Mouse (Mus musculus) c-Kit-positive CD71-positive TER-119-positive erythroid progenitor cells, embryonic 14.5 days (primary cell): ENCODE results near the gene Dnah7a.
A peak's percentile ranks its signal among the peaks of the same experiment; 100 is the strongest.
"Not testable (repeated sequence)": the region's sequence is repeated elsewhere in the genome, so short reads cannot be mapped to it uniquely, and the experiment has no call there.

Experiments
- DNase-seq: peaks from one replicate; pipeline ENCODE4 v3.0.0-alpha.2; 2013; ENCODE audit warnings: low spot score

Gene Dnah7a

DNA sequence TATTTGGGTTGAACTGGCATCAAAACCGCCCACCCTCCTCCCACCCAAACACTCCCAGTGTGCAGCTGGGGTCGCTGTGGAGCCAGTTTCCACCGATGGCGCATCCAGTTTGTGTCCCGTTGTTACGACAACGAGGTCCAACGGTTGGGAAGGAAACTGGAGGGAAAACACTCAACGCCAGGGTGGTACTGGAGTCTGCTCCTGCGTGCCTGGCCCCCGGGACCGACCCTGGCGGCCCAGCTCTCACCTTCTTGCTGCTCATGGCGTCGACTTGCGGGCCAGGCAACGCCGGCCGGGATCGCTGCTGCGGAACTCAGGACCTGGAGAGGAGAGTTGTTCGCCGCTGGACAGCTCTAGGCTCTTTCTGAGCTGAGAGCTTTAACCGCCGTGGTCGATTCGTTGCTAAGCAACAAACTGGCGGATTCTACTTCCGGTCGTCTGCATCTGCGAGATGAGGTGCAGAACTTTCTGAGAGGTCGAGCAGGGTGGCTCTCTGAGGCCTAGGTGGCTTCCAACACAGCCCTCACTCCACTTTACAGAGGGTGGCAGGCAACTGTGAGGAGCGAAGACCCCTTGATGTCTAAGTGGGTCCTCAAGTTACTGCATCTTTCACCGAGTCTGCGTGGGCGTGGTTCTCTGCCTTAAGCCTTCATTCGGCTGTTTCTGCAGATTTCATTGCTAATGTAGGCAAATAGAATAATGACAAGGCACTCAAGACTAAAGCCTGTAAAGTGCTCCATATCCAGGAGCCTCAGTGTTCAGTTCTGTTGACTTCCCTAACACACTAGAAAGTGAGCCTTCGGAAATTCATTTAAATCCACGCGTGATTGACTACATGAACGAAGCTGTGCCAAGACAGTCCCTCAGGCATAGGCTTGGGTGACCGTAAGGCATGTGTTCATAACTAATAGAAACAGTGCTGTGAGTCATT lies at the start of gene Dnah7a:
Dnah7a (minus strand) TSS at position 354 of the 931 bp plus-strand sequence.
- DNase-seq = no peak

DNA sequence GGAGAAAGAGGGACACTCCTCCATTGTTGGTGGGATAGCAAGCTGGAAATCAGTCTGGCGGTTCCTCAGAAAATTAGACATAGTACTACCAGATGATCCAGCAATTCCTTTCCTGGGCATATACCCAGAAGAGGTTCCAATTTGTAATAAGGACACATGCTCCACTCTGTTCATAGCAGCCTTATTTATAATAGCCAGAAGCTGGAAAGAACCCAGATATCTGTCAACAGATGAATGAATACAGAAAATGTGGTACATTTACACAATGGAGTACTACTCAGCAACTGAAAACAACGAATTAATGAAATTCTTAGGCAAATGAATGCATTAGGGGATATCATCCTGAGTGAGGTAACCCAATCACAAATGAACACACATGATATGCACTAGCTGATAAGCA lies 46.9 kb upstream of the Dnah7a start:
- not testable (repeated sequence) for DNase-seq

DNA sequence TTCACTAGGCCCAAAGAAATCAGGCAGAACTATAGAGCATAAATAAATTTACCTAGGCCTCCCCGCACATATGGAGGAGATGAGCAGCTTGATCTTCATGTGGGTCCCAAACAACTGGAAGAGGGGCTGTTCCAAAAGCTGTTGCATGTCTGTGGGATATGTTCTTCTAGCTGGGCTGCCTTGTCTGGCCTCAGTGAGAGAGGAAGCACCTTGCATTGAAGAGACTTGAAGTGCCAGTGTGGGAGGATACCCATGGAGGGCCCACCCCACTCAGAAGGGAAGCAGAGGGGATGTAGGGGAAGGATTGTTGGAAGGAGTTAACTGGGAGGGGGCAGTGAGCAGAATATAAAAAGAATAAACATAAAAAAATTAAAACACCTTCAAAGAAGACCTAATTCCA lies 44.6 kb upstream of the Dnah7a start:
- DNase-seq = no peak

DNA sequence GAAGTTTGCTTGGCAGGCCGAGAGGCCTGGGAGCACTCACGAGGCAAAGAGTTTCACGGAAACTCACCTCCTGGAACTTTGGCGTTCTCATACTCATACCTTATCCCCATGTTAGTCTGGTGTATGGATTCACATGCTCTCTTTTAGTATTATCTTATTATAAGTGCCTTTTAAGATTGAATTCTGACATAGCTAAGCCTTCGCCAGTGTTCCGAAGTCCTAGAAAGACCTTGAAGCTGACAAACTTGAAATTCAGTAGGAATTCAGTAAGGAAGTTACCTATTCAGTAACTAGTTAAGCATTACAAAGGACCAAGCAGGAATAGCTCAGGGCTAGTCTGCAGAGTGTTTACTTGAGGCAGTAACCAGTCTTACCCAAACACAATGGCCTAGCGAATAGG lies 44.1 kb upstream of the Dnah7a start:
- not testable (repeated sequence) for DNase-seq

DNA sequence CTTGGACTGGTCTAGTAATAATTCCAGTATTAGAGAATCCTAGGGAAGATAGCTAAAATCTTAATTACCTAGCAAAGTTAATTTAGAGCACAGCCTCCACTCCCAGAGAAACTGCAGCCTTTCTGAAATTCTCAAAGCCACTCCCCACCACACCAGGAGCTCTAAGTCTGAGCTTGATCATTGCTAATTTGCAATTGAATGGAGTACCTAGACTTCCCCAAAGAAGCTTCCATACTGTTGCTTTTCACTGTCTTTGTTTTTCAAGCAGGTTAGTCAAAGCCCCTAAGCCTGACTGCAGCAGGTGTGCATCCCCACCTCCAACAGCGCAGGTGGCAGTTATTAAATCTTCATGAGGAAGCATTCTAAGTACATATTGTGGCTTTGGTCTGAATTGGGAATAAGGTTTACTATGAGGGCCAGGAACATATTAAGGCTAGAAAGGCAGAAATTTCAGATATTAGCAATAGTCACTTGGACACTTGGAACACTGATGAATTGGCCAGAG lies 43.3 kb upstream of the Dnah7a start:
- DNase-seq = not testable (repeated sequence)

DNA sequence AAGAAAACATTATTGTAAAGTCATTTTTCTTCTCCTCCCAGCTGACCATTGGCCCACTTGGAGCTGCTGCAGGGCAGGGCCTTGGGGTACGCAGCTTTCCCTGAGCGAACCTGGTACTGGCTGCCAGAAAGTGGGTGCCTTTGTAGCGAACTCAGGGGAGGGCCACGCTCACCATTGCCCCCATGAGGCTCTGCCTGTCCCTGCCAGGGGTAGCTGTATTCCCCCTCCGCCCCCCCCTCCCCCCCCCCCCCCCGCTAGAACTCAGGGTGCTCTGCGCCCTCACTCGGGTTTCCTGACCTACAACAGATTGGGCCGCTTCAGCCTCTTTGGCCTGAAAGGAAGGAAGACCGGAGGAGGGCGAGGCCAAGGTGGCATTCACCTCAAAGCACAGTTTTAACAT lies 42.0 kb upstream of the Dnah7a start:
- no peak for DNase-seq

DNA sequence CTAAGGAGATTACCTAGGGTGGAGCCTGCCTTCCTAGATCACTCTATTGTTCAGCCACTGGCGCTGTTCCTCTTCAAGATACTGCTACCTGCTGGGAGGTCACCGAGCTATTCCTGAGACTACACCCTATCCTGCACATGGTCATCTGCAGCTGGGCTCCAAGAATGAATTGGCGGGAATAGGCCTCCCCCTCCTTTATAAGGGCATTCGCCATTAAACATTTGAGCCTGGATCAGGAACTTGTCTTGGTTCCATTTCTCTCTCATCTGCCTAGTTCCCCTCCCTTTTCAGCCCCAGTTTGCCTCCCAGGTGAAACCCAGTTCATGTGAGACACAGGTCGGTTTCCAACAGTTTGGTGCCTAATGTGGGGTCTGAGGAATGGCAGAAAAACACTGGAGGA lies 39.4 kb upstream of the Dnah7a start:
- DNase-seq = no peak

DNA sequence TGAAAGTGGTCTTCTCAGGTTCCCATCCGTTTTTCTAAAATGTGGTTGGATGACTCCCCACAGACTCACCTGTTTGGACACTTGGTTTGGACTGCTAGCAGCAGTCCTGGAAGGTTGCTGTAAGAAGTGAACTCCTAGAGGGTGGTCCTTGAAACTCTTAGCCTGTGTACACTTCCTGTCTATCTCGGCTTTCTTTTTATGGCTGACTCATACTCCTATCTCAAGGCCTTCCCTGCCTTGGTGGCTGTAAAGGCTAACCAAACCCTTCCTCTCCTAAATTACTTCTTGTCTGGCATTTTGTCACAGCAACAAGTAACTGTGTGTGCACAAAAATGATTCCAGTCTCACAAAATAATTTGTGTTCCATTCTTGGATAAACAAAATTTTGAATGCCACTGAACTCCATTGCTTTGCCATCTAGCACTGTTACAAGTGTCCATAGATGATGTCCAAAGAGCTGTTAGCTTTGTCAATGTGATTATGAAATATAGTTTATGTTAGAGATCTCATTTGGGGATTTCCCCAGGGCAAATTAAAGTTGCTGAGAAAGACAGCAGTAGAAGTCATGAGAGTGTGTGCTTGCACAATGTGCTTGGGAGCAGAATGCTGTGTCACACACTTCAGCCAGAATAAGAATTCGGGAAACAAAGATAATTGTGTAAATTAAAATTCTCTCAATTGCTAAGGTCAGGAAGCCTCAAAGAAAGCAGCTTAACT lies 35.3 kb upstream of the Dnah7a start:
- no peak for DNase-seq

DNA sequence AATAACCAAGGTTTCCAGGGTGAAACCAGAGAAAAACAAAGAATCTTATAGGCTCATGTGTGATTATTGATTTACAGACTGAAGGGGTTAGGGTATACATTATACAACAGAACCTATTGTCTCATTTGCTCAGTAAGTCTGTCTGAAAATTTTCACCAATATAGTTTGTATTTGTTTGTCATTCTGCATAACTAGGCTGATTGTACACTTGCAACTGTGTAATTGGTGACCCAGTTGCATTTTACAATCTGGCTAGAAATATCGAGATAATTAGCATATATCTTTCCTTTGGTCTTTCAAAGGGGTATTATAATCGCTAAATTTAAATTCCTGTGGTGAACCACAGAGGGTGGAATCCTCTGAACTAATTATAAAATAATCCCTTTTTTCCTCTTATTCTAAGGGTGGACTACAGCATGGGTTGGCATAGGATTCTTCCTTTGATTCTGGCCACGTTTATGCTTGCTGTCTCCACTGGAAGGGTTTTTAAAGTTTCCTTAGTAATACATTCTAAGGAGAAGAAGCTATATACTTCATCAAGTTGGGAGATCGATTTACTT lies 34.3 kb upstream of the Dnah7a start:
- DNase-seq = no peak

DNA sequence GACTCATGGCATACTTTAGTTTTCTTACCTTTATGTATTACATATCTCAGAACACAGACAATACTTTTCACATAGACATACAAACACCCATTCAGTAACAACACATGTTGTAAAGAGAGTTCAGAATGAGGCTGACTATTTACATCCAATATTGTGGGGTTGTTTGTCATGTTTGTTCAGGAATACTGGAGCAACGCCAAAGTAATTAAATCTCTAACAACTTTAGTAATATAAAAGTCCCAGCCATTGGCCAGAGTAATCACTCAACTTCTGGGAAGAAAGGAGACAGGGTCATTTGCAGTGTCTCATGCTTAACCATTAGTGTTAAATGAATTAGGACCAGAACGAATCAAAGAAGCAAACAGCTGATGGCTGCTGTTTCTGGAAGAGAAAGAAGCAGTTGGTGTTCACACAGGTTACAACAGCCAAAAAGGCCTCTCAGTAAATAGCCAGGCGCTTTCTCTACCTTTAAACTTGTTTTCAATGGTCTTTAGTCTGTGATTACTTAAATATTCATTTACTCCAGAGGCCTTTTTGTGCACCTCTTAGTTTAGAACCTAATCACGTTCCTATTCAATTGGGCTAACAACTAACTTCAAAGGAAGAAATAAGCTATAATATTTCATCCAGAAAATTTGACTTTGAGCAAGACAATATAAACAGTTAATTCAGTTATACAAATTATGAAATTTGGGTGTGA lies 33.6 kb upstream of the Dnah7a start:
- not testable (repeated sequence) for DNase-seq

DNA sequence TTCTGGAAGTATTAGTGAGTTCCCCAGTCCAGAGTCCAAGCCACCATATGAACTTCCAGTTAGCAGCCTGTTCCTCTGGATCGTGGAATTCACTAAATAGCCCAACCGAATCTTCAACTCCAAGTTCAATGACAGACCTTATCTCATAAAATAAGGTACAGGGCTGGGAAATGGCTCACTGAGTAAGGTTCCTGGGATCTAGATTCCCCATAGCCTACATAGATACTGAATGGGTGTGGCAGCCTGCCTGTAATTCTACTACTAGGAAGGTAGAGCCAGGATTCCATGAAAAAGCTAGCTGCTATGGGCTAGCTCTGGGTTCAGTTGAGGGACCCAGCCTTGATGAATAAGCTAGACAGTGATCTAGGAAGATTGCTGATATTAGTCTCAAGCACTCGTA lies 30.0 kb upstream of the Dnah7a start:
- no peak for DNase-seq

DNA sequence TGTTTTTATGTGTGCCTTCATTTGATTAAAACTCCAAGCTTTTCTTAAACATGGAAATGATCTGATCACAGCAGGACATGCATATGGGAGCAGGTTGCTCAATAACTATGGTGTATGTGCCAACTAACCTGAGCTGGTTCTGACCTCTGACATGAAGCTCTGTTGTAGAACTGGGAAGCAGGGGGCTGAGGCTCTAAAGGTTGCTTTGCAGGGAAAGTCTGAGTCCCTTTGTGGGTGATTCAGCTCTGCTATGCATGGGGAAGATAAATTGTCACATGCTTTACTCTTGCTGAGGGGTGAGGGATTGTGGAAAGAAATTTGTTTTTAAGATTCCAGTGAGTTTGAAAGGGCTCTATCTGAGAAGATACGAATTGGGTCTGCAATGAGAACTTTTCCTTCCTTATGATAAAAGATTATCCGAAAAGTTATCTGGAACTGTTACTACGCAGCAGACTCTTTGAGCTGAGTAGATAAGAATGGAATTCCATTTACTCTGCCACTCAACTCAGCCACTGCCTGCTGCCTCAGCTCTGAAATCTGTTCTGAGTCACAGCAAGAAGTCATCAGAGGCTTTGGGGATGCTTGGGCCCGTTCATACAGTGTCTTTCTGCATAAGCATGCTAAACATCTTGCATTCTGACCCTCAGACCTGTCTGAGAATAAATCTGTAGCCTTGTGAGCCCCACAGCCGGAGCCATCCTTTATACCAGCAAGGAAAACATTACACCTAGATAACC lies 22.1 kb upstream of the Dnah7a start:
- DNase-seq = no peak

DNA sequence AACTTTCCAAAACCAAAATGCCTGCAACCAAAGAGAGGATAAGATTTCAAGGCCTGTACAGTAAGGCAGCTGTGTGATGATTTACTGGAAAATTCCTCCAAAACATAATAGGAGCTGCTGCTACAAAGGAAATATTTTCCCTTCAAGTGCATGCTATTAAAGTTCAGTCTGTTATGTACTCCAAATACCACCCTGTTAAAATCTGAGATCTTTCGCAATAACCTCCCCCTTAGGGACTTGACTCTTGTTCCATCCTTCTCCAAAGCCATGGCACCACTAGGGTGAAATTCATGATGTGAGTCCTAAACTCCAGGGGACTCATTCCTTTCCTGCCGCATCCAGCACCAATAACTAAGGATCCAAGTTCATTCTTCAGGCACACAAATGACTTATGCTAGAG lies 20.3 kb upstream of the Dnah7a start:
- no peak for DNase-seq

DNA sequence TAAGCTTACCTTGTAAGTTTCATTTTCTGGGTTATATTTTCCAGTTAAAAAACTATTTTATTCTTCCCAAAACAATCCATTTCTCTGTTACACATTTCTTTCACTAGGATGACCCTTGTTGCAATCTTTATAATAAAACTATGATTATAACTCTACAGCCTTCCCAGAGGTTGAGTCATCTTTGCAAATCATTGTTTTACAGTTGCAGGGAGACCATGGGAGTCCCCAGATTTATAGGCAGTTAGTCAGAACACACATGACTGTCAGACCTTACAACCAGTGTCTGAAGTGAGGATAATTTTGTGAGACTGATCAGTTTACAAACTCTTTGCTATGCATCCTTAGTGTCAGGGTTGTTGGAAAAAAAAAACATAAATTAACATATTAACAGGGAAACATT lies 14.8 kb upstream of the Dnah7a start:
- no peak for DNase-seq

DNA sequence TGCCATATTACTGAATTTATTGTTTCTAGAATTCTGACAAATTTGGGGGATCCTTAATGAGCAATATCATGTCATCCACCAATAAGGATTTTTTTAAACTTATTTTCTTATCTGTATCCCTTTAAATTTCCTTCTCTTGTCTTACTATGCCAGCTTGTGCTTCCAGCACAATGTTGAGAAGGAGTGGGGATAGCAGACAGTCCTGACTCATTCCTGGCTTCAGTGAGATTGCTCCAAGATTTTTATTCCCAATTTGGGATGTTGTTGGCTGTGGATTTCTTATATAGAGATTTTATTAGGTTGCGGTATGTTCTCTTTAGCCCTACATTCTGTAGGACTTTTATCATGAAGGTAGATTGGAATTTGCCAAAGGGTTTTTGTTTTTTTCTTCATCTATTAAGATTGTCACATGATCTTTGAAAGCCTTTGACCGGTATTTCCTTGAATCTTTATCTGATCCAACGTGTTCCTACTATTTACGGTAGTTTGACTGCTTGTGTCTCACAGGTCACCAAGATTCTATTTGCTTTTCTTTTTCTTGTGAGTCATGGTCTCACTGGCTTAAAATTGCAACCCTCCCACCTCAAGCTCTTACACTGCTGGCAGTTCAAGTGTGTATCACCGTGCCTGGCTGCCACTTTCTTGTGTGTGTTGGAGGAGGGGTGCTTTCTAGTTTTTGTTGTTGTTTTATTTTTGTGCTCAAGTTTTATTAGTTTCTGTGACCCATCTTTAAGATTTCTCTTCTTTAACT lies 14.2 kb upstream of the Dnah7a start:
- DNase-seq = no peak

DNA sequence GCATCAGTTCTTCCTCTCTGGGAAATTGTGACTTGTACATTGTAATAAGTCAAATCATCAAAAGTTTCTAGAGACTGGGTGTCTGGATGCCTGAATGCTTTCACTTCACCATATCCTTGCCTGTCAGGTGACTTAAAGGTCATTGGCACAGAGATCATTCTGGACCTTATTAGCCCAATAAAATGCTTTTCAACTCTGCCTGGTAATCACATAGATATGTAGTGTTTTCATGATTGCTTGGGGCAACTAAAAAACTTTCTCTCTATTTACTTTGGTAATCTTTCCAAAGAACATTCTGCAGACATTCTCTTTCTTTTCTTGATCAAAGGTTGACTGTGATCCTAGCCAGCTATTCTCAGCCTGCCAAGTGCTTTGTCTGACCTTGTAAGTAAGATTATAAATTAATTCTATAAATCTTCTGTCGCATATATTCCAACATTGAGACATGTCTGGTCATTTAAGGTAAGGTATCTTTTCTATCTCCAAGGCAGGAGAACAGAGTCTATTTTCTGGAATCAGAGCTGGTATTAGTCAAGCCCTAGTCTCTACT lies 9.5 kb upstream of the Dnah7a start:
- DNase-seq = no peak

DNA sequence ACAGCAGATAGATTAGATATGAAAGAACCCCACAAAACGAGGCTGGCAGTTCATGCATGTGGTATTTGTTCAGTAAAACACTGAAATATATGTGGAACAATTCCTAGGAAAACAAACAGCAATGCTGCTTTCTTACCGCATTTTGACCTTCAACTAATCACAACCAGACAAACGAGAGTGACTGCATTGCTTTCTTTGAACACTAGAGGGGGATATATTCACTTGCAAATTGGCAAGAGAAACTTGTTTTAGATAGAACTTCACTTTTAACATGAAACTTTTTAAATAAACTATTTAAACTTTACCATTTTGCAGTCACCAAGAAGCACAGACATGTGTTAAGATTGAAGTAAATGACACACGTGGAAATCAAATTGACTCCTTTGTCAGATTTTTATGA lies 8.9 kb upstream of the Dnah7a start:
- peak; percentile 40 for DNase-seq

DNA sequence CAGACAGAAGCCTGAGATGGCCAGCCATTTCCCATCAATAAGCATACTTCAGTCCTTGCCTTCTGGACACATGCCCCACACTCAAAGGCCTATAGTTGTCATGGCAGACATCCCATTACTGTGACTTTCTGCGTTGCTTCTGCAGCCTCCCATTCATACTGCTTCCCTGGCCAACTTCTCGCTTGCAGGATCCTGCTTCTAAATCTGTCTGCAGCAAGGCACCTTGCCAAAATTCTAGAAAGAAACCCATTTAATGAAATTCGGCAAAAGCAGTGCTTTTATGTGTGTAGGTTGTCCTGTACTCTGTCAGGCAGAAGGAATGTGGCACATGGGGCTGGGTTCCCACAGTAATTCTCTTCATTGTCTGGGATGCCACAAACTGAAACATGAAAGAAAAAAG lies 6.8 kb upstream of the Dnah7a start:
- DNase-seq = not testable (repeated sequence)

DNA sequence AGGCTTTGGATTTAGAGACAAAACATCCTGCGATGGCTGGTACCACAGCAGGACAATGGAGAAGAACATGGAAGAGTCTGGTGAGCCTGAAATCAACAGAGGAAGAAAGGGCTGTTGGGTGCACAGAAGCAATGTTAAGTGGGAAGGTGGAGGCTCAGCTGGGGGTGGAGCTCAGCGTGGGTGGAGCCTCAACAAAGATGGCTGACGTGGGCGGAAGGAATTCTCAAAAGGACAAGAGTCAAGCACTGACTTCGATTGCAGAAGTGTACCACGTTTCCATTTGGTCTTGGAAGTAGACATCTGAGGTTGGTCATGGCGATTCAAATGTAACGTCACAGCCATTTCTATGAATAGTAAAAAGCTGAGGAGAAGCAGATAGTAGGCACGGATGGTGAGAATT lies 4.5 kb upstream of the Dnah7a start:
- DNase-seq = no peak

DNA sequence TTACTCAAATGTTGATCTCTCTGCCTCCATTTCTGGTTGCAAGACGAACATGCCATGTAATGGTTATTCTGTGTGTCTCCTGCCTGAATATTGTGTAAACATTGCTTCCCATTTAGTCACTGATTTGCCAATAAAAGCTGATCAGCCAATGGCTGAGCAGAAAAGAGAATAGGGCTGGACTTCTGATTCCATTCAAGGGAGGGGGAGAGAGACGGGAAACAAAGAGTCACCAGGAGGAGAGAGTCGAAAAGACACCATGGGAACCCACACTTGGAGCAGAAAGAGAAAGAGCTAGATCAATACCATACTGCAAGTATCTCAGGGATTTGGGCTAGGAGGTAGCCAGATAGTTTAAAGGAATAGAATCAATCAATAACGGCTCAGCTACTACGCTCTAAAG lies 3.0 kb upstream of the Dnah7a start:
- DNase-seq = not testable (repeated sequence)
